9 mouse cellular contexts compared by ENCODE assay signal in the genomic region with DNA sequence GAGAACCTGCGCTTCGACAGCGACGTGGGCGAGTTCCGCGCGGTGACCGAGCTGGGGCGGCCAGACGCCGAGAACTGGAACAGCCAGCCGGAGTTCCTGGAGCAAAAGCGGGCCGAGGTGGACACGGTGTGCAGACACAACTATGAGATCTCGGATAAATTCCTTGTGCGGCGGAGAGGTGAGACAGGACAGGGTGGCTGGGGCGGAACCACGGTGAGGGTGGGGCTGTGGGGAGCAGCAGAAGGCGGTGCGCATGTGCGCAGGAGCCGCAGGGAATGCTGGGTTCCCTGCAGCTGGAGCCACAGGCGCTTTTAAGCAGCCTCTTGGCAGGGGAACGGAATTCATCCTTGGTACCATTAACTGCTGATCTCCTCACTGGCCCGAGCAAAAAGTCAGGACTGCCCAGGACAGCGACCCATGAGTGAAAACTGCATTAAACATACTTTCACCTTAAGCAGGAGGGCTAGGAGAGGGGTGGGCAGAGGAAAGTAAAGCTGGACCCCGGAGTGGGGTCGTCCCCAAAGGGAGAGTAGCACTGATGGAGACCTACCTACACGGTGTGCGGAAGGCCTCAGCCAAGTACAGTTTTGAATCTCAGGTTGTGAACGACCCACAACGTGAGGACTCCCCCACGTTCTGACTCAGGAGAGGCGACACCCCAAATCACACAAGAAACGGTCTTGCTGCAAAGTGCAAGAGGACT. TPM values are rescaled to one million over a fixed set of nuclear protein-coding genes. Genes with fewer than 3 reads are reported as not detected.
DNase-seq lines count a peak whose midpoint lies in the region; ATAC-seq and TF ChIP-seq lines count a peak whose summit lies in the region.
"Had no signal": no experiment of that assay in that cellular context is flagged by ENCODE, and none has a peak within 500 bp of the region (broad histone marks: within the 10 kb centered on the region; RNA-seq: fewer than 3 reads in every experiment).

No protein-coding gene starts in this region.

- H3K4me2 ChIP-seq in CH12.LX (ENCODE audit: insufficient read depth, low read depth, poor library complexity, severe bottlenecking), result no peak overlapping the region
- peak overlapping the region; percentile 57 for H3K4me2 ChIP-seq in forebrain, embryonic 15.5 days (replicated peaks)
- peak overlapping the region; percentile 91 for H3K4me2 ChIP-seq in neural tube, embryonic 14.5 days (ENCODE audit: low read depth, low read length)

- peak; percentile 92 for ATAC-seq in forebrain, embryonic 15.5 days (replicated peaks)
- peak; percentile 89 for ATAC-seq in neural tube, embryonic 14.5 days (ENCODE audit: low read depth)

- TF ChIP-seq EP300 in CH12.LX (IDR thresholded peaks at IDR 0.05; ENCODE audit: low read length), result no peak

- dilution Hi-C loops in CH12.LX (cut with MboI; ENCODE audit: extremely low pct_ligation_motif_present, extremely low pct_unique_long_range_greater_than_20kb, low sequenced_read_pairs), result no loop called here

- TF ChIP-seq CTCF in CH12.LX (conservative IDR thresholded peaks at IDR 0.05 in 1 of 2, IDR thresholded peaks at IDR 0.05 in 1 of 2; ENCODE audit: low read depth in 2 of 2, low read length in 2 of 2), result no peak
- no peak for TF ChIP-seq CTCF in layer of hippocampus, adult 2 months (conservative IDR thresholded peaks at IDR 0.05)

- peaks cover 11% of the 10 kb centered on the region for H3K9me3 ChIP-seq in CH12.LX (replicated peaks; ENCODE audit: low read length)
- H3K9me3 ChIP-seq in forebrain, embryonic 15.5 days, result no peaks in the 10 kb centered on the region
- H3K9me3 ChIP-seq in neural tube, embryonic 14.5 days (ENCODE audit: control insufficient read depth, low read length), result no peaks in the 10 kb centered on the region
- H3K9me3 ChIP-seq: G1E had no signal

- no peak for TF ChIP-seq POLR2A in CH12.LX (IDR thresholded peaks at IDR 0.05; ENCODE audit: low read depth, low read length)

- DNase-seq in CH12.LX (ENCODE audit: extremely low read depth), result no peak
- peak; percentile 44 for DNase-seq in cerebellum, adult 11-12 months
- peak; percentile 68 to 70 for DNase-seq in heart, postnatal 36 days
- DNase-seq in layer of hippocampus, adult 2 months (ENCODE audit: low spot score in 2 of 2), result peak; percentile 56 to 65
- peak; percentile 78 to 82 for DNase-seq in lung, adult 18-20 months
- DNase-seq in thymus, postnatal 10 days (ENCODE audit: low spot score in 2 of 2), result peak; percentile 51 to 64

- H3K27ac ChIP-seq in CH12.LX (ENCODE audit: insufficient read depth, low read depth), result no peak overlapping the region
- peak overlapping the region; percentile 35; the same call in 1 of the 2 replicates for H3K27ac ChIP-seq in forebrain, embryonic 15.5 days (replicated peaks)
- H3K27ac ChIP-seq in layer of hippocampus, adult 2 months, result peak overlapping the region; percentile 71
- H3K27ac ChIP-seq in neural tube, embryonic 14.5 days (ENCODE audit: low read depth, low read length), result peak overlapping the region; percentile 64

- in situ Hi-C loops in CH12.LX (cut with MboI; ENCODE audit: low pct_ligation_motif_present, low pct_unique_long_range_greater_than_20kb, low sequenced_read_pairs), result no loop called here

- H3K4me1 ChIP-seq in CH12.LX (ENCODE audit: control insufficient read depth in 1 of 2, insufficient read depth in 2 of 2), result peaks cover 10 to 57% of the 10 kb centered on the region in 2 experiments
- H3K4me1 ChIP-seq in forebrain, embryonic 15.5 days, result peaks cover 4% of the 10 kb centered on the region; the same call in 1 of the 2 replicates
- no peaks in the 10 kb centered on the region for H3K4me1 ChIP-seq in neural tube, embryonic 14.5 days (ENCODE audit: control insufficient read depth, insufficient read depth, low read length)

- H3K79me2 ChIP-seq in CH12.LX (replicated peaks; ENCODE audit: control insufficient read depth, extremely low read depth, insufficient read depth, poor library complexity, severe bottlenecking), result peaks cover 20% of the 10 kb centered on the region

- no peaks in the 10 kb centered on the region for H3K27me3 ChIP-seq in CH12.LX (replicated peaks)
- no peaks in the 10 kb centered on the region for H3K27me3 ChIP-seq in forebrain, embryonic 15.5 days
- H3K27me3 ChIP-seq in neural tube, embryonic 14.5 days (ENCODE audit: control insufficient read depth, insufficient read depth, low read length), result no peaks in the 10 kb centered on the region

- 23% methylated on average over 38 of the region's 38 CpGs for WGBS in forebrain, embryonic 15.5 days
- WGBS in neural tube, embryonic 14.5 days, result 27% methylated on average over 38 of the region's 38 CpGs

- H3K4me3 ChIP-seq in CH12.LX (replicated peaks in 1 of 3; ENCODE audit: low read depth in 2 of 3, low read length in 2 of 3, poor library complexity in 1 of 3), result peak overlapping the region in 1 of 3 experiments; percentile 28
- peak overlapping the region; percentile 77 for H3K4me3 ChIP-seq in forebrain, embryonic 15.5 days
- H3K4me3 ChIP-seq in layer of hippocampus, adult 2 months, result peak overlapping the region; percentile 69
- H3K4me3 ChIP-seq in neural tube, embryonic 14.5 days (ENCODE audit: low read depth, low read length), result peak overlapping the region; percentile 50

- peaks cover 38 to 60% of the 10 kb centered on the region in 2 experiments for H3K36me3 ChIP-seq in CH12.LX (replicated peaks in 1 of 2; ENCODE audit: control insufficient read depth in 1 of 2, insufficient read depth in 1 of 2, low read length in 1 of 2)
- H3K36me3 ChIP-seq in forebrain, embryonic 15.5 days, result no peaks in the 10 kb centered on the region
- no peaks in the 10 kb centered on the region for H3K36me3 ChIP-seq in neural tube, embryonic 14.5 days (ENCODE audit: control insufficient read depth, insufficient read depth, low read length)
- H3K36me3 ChIP-seq: G1E had no signal

- TF ChIP-seq RAD21 in CH12.LX (IDR thresholded peaks at IDR 0.05; ENCODE audit: low read depth, low read length), result no peak

- no peak overlapping the region for H3K9ac ChIP-seq in CH12.LX (ENCODE audit: insufficient read depth, low read depth)
- H3K9ac ChIP-seq in forebrain, embryonic 15.5 days (replicated peaks), result peak overlapping the region; percentile 67
- peak overlapping the region; percentile 61 for H3K9ac ChIP-seq in neural tube, embryonic 14.5 days (replicated peaks; ENCODE audit: low read depth, low read length)

- intact Hi-C loops in heart, postnatal 36 days (cut with DNase I), result loop anchor here (5.0 kb wide), 1 partner anchor 138 kb away; no protein-coding TSS in a partner anchor

TF ChIP-seq in CH12.LX, 34 proteins besides CTCF, POLR2A, EP300 and RAD21:
- no peak for TF ChIP-seq GABPA (IDR thresholded peaks at IDR 0.05; ENCODE audit: insufficient replicate concordance, low read depth, low read length)
- no peak for TF ChIP-seq TBP (conservative IDR thresholded peaks at IDR 0.05; ENCODE audit: low read depth, low read length)
- no peak for TF ChIP-seq TCF12 (IDR thresholded peaks at IDR 0.05; ENCODE audit: low read depth, low read length)
- TF ChIP-seq MAZ (IDR thresholded peaks at IDR 0.05; ENCODE audit: low read depth, low read length), result no peak
- TF ChIP-seq NRF1 (IDR thresholded peaks at IDR 0.05; ENCODE audit: low read depth, low read length), result peak; percentile 55
- no peak for TF ChIP-seq CHD1 (IDR thresholded peaks at IDR 0.05; ENCODE audit: low read depth, low read length)
- TF ChIP-seq KAT2A (IDR thresholded peaks at IDR 0.05; ENCODE audit: insufficient replicate concordance, low read length), result no peak

RNA-seq across cellular contexts. Expression of a gene that starts 4.2 kb away (rescaled TPM):
- total RNA-seq in CH12.LX (2012; rRNA removed) (574 and 629 TPM in 2 replicates), CH12.LX (2014; rRNA removed) (511 and 534 TPM in 2 replicates)
- polyA plus RNA-seq in CH12.LX (2012; ENCODE audit: insufficient read length, low read depth), result 898 and 899 TPM in 2 replicates
- polyA plus RNA-seq in forebrain, embryonic 15.5 days (2015; fragmentation: Nextera tagmentation; extraction: Ambion mirVana), result 1.1 and 1.6 TPM in 2 replicates
- 10 to 100 TPM; 20.6 to 43.5 TPM for total RNA-seq in heart, postnatal 36 days (2021)
- total RNA-seq in layer of hippocampus, adult 2 months (2021), result 1 to 10 TPM; 1.0 to 1.3 TPM
- polyA plus RNA-seq in neural tube, embryonic 14.5 days (2014; fragmentation: Nextera tagmentation; extraction: Ambion mirVana), result 3.5 and 4.0 TPM in 2 replicates
- total RNA-seq: G1E had no signal
- polyA plus RNA-seq: G1E had no signal

RNA-seq across cellular contexts. Expression of a gene that starts 15.6 kb away (rescaled TPM):
- 5.8 and 6.8 TPM in 2 replicates for total RNA-seq in CH12.LX (2012; rRNA removed)
- 10.9 and 12.2 TPM in 2 replicates for total RNA-seq in CH12.LX (2014; rRNA removed)
- polyA plus RNA-seq in CH12.LX (2012; ENCODE audit: insufficient read length, low read depth), result 10.2 and 11.4 TPM in 2 replicates
- polyA plus RNA-seq in forebrain, embryonic 15.5 days (2015; fragmentation: Nextera tagmentation; extraction: Ambion mirVana), result 0.14 TPM in 1 of 2 replicates, not detected in the other
- total RNA-seq in heart, postnatal 36 days (2021), result not detected
- not detected for total RNA-seq in layer of hippocampus, adult 2 months (2021)
- polyA plus RNA-seq in neural tube, embryonic 14.5 days (2014; fragmentation: Nextera tagmentation; extraction: Ambion mirVana), result 0.15 and 0.17 TPM in 2 replicates
- polyA plus RNA-seq: G1E had no signal

RNA-seq across cellular contexts. Expression of a gene that starts 22.2 kb away (rescaled TPM):
- 385 and 450 TPM in 2 replicates for total RNA-seq in CH12.LX (2012; rRNA removed)
- total RNA-seq in CH12.LX (2014; rRNA removed), result 481 and 488 TPM in 2 replicates
- polyA plus RNA-seq in CH12.LX (2012; ENCODE audit: insufficient read length, low read depth), result 930 and 958 TPM in 2 replicates
- polyA plus RNA-seq in forebrain, embryonic 15.5 days (2015; fragmentation: Nextera tagmentation; extraction: Ambion mirVana), result 0.23 TPM in 1 of 2 replicates, not detected in the other
- total RNA-seq in heart, postnatal 36 days (2021), result 10 to 100 TPM; 21.8 to 44.6 TPM
- 1 to 10 TPM in 1 of 2 experiments, under 1 TPM in 1; 0.66 to 1.2 TPM for total RNA-seq in layer of hippocampus, adult 2 months (2021)
- 0.24 TPM in 1 of 2 replicates, not detected in the other for polyA plus RNA-seq in neural tube, embryonic 14.5 days (2014; fragmentation: Nextera tagmentation; extraction: Ambion mirVana)
- total RNA-seq: G1E had no signal
- polyA plus RNA-seq: G1E had no signal

RNA-seq across cellular contexts. Expression of a gene that starts 44.8 kb away (rescaled TPM):
- total RNA-seq in CH12.LX (2012; rRNA removed), result 1.1 and 1.2 TPM in 2 replicates
- total RNA-seq in CH12.LX (2014; rRNA removed), result 1.9 and 2.0 TPM in 2 replicates
- polyA plus RNA-seq in CH12.LX (2012; ENCODE audit: insufficient read length, low read depth), result 4.8 and 5.6 TPM in 2 replicates
- polyA plus RNA-seq in forebrain, embryonic 15.5 days (2015; fragmentation: Nextera tagmentation; extraction: Ambion mirVana), result 0.06 TPM in 1 of 2 replicates, not detected in the other
- under 1 TPM; 0.58 to 0.92 TPM for total RNA-seq in heart, postnatal 36 days (2021)
- total RNA-seq in layer of hippocampus, adult 2 months (2021), result under 1 TPM; 0.51 to 0.76 TPM
- not detected in 2 replicates for polyA plus RNA-seq in neural tube, embryonic 14.5 days (2014; fragmentation: Nextera tagmentation; extraction: Ambion mirVana)
- polyA plus RNA-seq: G1E had no signal

RNA-seq across cellular contexts. Expression of a gene that starts 52.3 kb away (rescaled TPM):
- 114 and 158 TPM in 2 replicates for total RNA-seq in CH12.LX (2012; rRNA removed)
- 105 and 119 TPM in 2 replicates for total RNA-seq in CH12.LX (2014; rRNA removed)
- polyA plus RNA-seq in CH12.LX (2012; ENCODE audit: insufficient read length, low read depth), result 634 and 699 TPM in 2 replicates
- 0.86 and 1.2 TPM in 2 replicates for polyA plus RNA-seq in forebrain, embryonic 15.5 days (2015; fragmentation: Nextera tagmentation; extraction: Ambion mirVana)
- total RNA-seq in heart, postnatal 36 days (2021), result 10 to 100 TPM; 14.8 to 32.7 TPM
- 1 to 10 TPM; 1.7 to 1.8 TPM for total RNA-seq in layer of hippocampus, adult 2 months (2021)
- 1.1 and 1.7 TPM in 2 replicates for polyA plus RNA-seq in neural tube, embryonic 14.5 days (2014; fragmentation: Nextera tagmentation; extraction: Ambion mirVana)

Comparison
In these comparisons a context has a peak if more than half of its experiments do, and no peak if none do; other contexts are left out.
1. RNA of a gene that starts 4.2 kb away (total RNA-seq): 511 to 629 TPM in CH12.LX; 20.6 to 43.5 TPM in heart, postnatal 36 days and 1.0 to 1.3 TPM in layer of hippocampus, adult 2 months; every median in the first group is over 10 times any median in the second.
2. RNA of a gene that starts 15.6 kb away (total RNA-seq): 5.8 to 12.2 TPM in CH12.LX; not detected in heart, postnatal 36 days and not detected in layer of hippocampus, adult 2 months; every median in the first group is over 4 times any median in the second.
3. RNA of a gene that starts 22.2 kb away (total RNA-seq): 385 to 488 TPM in CH12.LX and 21.8 to 44.6 TPM in heart, postnatal 36 days; 0.66 to 1.2 TPM in layer of hippocampus, adult 2 months; every median in the first group is over 10 times any median in the second.